Mouse (Mus musculus) heart, adult 2 months (tissue): ENCODE results near the gene Hs2st1. TPM values are rescaled to one million over a fixed set of nuclear protein-coding genes. Genes with fewer than 3 reads are reported as not detected.

Source experiments
- DNase-seq, 2 experiments: peaks; one replicate each; pipeline ENCODE4 v3.0.0; 2021
- H3K27ac ChIP-seq: fragments of 200-600 bp; 2 replicates; pipeline ENCODE4 v1.8.1; 2022
- H3K27me3 ChIP-seq: fragments of 200-500 bp; 2 replicates; pipeline ENCODE4 v1.6.1; 2012; ENCODE audit warnings: mild to moderate bottlenecking, low read length, inconsistent platforms, mixed read lengths; ENCODE audit not compliant: control insufficient read depth, insufficient read depth
- H3K36me3 ChIP-seq: fragments of 200-500 bp; 2 replicates; pipeline ENCODE4 v1.6.1; 2012; ENCODE audit warnings: low read length, inconsistent platforms; ENCODE audit not compliant: control insufficient read depth, insufficient read depth
- H3K4me1 ChIP-seq: fragments of 200-500 bp; 2 replicates; pipeline ENCODE4 v1.6.1; 2011; ENCODE audit warnings: low read length; ENCODE audit not compliant: control insufficient read depth, insufficient read depth
- H3K4me3 ChIP-seq: fragments of 200-600 bp; 2 replicates; pipeline ENCODE4 v1.8.1; 2022
- H3K79me2 ChIP-seq: fragments of 200-500 bp; replicated peaks from 2 replicates; pipeline ENCODE4 v1.6.1; 2012; ENCODE audit warnings: mild to moderate bottlenecking, inconsistent platforms, low read length, moderate library complexity, mixed read lengths; ENCODE audit not compliant: control insufficient read depth, insufficient read depth
- H3K9ac ChIP-seq: fragments of 200-500 bp; 2 replicates; pipeline ENCODE4 v1.6.1; 2012; ENCODE audit warnings: low read depth, mild to moderate bottlenecking, control low read depth, inconsistent platforms, low read length, mixed read lengths
- CTCF ChIP-seq: fragments of 200-600 bp; IDR thresholded peaks from 2 replicates; pipeline ENCODE4 v1.8.1; 2022; ENCODE audit warnings: antibody characterized with exemption, mild to moderate bottlenecking, moderate library complexity
- EP300 ChIP-seq: fragments of 200-500 bp; IDR thresholded peaks from 2 replicates; pipeline ENCODE4 v1.6.1; 2011; ENCODE audit warnings: low read depth, low read length, control low read depth; ENCODE audit not compliant: insufficient read depth
- POLR2A ChIP-seq: fragments of 200-500 bp; IDR thresholded peaks from 2 replicates; pipeline ENCODE4 v1.6.1; 2011; ENCODE audit warnings: mild to moderate bottlenecking, low read depth, low read length, control low read depth; ENCODE audit not compliant: insufficient read depth
- WGBS: fragments of 180-500 bp; shearing (Covaris S2); methylation state at CpG from one replicate; pipeline ENCODE4 v1.1.7; 2018; 5-methylcytosine and 5-hydroxymethylcytosine counted together
- intact Hi-C: fragments of 180-260 bp; cut with DNase I; formaldehyde crosslinking; loops from one replicate; pipeline ENCODE4 v1.15.1; 2025
- polyA plus RNA-seq: library from polyadenylated mRNA; depleted of rRNA; stranded (reverse); fragments of >200 nt; gene quantifications from 2 replicates; pipeline ENCODE4 v1.2.3, GENCODE M21; 2012
- total RNA-seq, 2 experiments: library from RNA; stranded (reverse); gene quantifications; 2 replicates each; pipeline ENCODE4 v1.2.3; 2021

Hs2st1 gene
- total and polyA plus RNA-seq, 3 experiments = 2.3 to 8.4 (median 7.2) TPM

DNA sequence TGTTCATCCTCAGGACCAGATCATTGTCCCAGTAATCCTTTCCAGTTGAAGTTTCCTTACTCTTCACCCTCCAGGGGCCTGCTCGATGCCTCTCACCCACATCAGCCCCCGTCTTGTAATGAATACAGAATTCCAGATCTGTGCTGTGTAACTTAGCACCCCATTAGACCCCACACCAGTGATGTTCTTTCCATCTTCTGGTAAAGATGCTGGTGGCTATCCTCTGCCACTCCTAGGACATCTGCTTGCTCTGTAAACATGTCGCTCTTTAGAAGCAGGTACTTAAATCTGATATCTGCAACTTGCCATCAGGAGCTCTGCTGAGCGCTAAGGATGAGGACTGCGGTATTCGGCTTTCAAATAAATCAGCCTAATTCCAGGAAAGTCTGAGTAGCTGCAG is 44.3 kb upstream of the Hs2st1 start:
- intact Hi-C loops = loop anchor here (2.0 kb wide), 1 partner anchor 45 kb away; no protein-coding TSS in a partner anchor
- no peaks in the 10 kb centered on the region for H3K27me3 ChIP-seq
- 73% methylated on average over 6 of the region's 6 CpGs for WGBS
- DNase-seq = no peak
- H3K4me3 ChIP-seq = no peak overlapping the region
- H3K4me1 ChIP-seq = peaks cover 7% of the 10 kb centered on the region
- H3K27ac ChIP-seq = no peak overlapping the region
- no peaks in the 10 kb centered on the region for H3K79me2 ChIP-seq
- no peaks in the 10 kb centered on the region for H3K36me3 ChIP-seq
- H3K9ac ChIP-seq = no peak overlapping the region
- TF ChIP-seq EP300 (no peak), POLR2A (no peak), CTCF (no peak)

DNA sequence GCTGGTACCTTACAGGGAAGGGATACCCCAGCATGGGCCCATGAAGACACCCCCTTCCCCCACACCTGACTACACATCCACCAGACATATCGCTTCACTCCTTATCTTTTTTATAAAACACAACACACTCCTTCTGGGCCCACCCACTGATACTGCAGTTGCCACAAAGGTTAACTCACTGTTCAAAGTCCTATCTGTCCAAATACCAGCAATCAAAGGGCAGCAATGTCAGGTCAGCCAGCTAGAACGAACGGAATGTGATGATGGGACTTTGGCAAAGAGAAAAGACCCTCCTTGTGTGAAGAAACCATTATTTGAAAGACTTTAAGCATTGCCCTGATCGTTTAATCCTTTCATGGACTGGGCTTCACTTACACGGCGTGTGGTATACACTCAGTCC is 42.4 kb upstream of the Hs2st1 start:
- TF ChIP-seq CTCF (no peak), EP300 (no peak), POLR2A (no peak)
- Histone ChIP-seq H3K4me3 (no peak overlapping the region), H3K79me2 (no peaks in the 10 kb centered on the region), H3K4me1 (peaks cover 3% of the 10 kb centered on the region; the same call in 1 of the 2 replicates), H3K27me3 (no peaks in the 10 kb centered on the region), H3K36me3 (no peaks in the 10 kb centered on the region), H3K9ac (no peak overlapping the region), H3K27ac (no peak overlapping the region)
- WGBS = 69% methylated on average over 6 of the region's 6 CpGs
- DNase-seq = no peak
- intact Hi-C loops = no loop called here

DNA sequence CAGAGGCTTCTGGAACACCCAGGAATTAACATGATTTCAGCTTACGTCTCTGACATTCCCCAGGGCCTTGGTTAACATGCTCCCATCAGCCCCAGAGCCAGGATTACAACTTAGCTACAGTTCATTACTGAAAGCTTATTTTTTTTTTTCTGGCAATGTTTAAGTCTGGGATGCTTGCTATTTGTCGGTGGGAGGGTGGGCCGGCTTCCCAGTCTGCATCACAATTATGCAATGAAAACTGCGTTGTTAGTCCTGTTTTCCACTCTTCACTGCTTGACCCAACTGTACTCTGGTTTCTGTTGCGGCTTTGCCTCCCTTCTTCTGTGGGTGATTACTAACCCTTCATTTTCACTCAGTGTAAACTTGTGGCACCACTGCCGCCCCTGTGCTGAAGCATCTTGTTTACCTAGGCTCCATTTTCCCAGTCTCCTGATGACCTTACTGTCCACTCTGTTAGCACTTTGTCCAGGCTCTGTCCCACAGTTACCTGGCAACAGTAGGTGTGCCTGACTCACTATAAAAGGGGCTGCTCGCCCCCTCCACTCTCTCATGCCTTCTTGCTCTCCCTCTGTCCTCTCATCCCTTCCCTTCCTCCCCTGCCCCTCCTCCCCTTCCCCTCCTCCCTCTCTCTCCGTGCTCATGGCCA is 41.8 kb upstream of the Hs2st1 start:
- Histone ChIP-seq H3K79me2 (no peaks in the 10 kb centered on the region), H3K27ac (peak overlapping the region; percentile 24), H3K36me3 (no peaks in the 10 kb centered on the region), H3K9ac (no peak overlapping the region; the same call in 1 of the 2 replicates), H3K27me3 (no peaks in the 10 kb centered on the region), H3K4me3 (no peak overlapping the region), H3K4me1 (peaks cover 2% of the 10 kb centered on the region; the same call in 1 of the 2 replicates)
- WGBS = 62% methylated on average over 8 of the region's 8 CpGs
- no peak for TF ChIP-seq EP300
- TF ChIP-seq POLR2A = no peak
- TF ChIP-seq CTCF = no peak
- peak; percentile 43 to 49 for DNase-seq
- intact Hi-C loops = no loop called here

DNA sequence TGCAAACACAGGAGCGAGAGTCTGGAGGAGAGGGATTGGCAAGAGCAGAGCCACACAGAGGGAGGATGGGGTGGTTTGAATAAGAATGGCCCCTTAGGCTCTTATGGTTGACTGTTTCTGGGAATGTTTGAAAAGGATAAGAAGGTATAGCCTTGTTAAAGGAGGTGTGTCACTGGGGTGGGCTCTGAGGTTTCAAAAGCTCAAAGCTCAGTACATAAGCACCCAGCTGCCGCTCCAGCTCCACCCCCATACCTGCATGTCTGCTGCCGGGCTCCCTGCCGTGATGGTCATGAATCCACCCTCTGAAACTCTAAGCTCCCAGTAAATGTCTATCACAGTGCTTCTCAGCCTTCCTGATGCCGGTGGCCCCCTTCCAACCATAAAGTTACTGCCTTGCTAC is 40.8 kb upstream of the Hs2st1 start:
- H3K27me3 ChIP-seq = no peaks in the 10 kb centered on the region
- H3K27ac ChIP-seq = no peak overlapping the region
- H3K36me3 ChIP-seq = no peaks in the 10 kb centered on the region
- DNase-seq = no peak
- TF ChIP-seq POLR2A = no peak
- TF ChIP-seq CTCF = no peak
- no peak for TF ChIP-seq EP300
- H3K79me2 ChIP-seq = no peaks in the 10 kb centered on the region
- 74% methylated on average over 5 of the region's 5 CpGs for WGBS
- intact Hi-C loops = no loop called here
- H3K9ac ChIP-seq = no peak overlapping the region
- peaks cover 2% of the 10 kb centered on the region; the same call in 1 of the 2 replicates for H3K4me1 ChIP-seq
- no peak overlapping the region for H3K4me3 ChIP-seq

DNA sequence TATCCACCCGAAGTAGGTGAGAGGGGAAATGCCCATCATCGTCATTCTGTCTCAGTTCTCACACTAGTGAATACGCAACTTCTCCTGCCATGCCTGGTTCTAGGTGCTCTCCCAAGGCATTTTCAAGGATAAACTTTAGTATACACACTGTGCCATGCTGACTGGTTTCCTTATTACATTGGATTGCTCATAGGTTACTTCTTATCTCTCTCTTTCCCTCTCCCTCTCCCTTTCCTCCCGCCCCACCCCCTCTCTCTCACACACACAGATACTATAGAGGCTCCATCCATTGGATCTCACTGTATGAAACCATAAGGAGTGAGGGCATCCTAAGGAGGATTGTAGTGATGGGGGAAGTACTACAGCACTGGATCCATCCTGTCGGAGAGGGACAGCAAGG is 38.1 kb upstream of the Hs2st1 start:
- Histone ChIP-seq H3K27ac (no peak overlapping the region), H3K4me3 (no peak overlapping the region), H3K4me1 (peaks cover 3% of the 10 kb centered on the region), H3K36me3 (no peaks in the 10 kb centered on the region), H3K9ac (no peak overlapping the region), H3K79me2 (no peaks in the 10 kb centered on the region), H3K27me3 (no peaks in the 10 kb centered on the region)
- intact Hi-C loops = no loop called here
- WGBS = 91% methylated on average over 5 of the region's 5 CpGs
- no peak for DNase-seq
- TF ChIP-seq CTCF (no peak), EP300 (no peak)

DNA sequence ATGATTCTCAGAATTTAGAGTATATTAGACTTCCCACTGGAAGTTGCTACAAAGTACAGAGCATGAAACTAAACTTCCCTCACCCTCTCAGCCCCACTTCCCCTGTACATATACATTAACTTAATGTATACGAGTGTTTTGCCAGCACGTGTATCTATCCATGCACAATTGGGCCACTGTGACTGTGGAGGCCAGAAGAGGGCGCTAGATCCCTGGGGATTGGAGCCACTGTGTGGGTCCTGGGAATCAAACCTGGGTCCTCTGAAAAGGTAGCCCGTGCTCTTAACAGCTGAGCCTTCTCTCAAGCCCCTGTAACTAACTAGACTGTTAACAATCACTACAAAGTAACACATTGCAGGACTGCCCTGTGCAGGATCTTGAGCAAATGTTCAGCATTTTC is 36.5 kb upstream of the Hs2st1 start:
- Histone ChIP-seq H3K4me1 (peaks cover 6% of the 10 kb centered on the region), H3K36me3 (no peaks in the 10 kb centered on the region), H3K79me2 (no peaks in the 10 kb centered on the region), H3K4me3 (no peak overlapping the region), H3K27ac (no peak overlapping the region), H3K27me3 (no peaks in the 10 kb centered on the region), H3K9ac (no peak overlapping the region)
- WGBS = 78% methylated on average over 4 of the region's 4 CpGs
- no peak for DNase-seq
- intact Hi-C loops = no loop called here
- TF ChIP-seq CTCF (peak; percentile 37), POLR2A (no peak)
